Mouse (Mus musculus) ovary, postnatal 10 days (tissue): Measurements from ENCODE around the gene Rps11.
"Not testable (repeated sequence)": the region's sequence is repeated elsewhere in the genome, so short reads cannot be mapped to it uniquely, and the experiment has no call there.

Experiments
- DNase-seq: peaks from one replicate; pipeline ENCODE4 v3.0.0; 2022; ENCODE audit warnings: low spot score

Rps11 gene

GRCm38 (mm10) chr7:45124224-45125143 lies at the start of gene Rps11:
Gene Rps11, minus strand, starts transcription at chr7:45124439.
- peak; percentile 92 for DNase-seq

DNA sequence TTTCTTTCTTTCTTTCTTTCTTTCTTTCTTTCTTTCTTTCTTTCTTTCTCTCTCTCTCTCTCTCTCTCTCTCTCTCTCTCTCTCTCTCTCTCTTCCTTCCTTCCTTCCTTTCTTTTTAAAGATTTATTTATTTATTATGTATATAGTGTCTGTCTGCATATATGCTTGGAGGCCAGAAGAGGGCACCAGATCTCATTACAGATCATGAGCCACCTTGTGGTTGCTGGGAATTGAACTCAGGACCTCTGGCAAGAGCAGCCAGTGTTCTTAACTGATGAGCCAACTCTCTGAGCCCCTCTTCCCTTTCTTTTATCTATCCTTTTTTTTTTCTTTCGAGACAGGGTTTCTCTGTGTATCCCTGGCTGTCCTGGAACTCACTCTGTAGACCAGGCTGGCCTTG lies 49.5 kb upstream of the Rps11 start:
- DNase-seq, result not testable (repeated sequence)

- DNase-seq, result no peak
Observed at GRCm38 (mm10) chr7:45172974-45173373, 48.7 kb upstream of the Rps11 start.

- no peak for DNase-seq
Observed at GRCm38 (mm10) chr7:45169495-45169894, 45.3 kb upstream of the Rps11 start.

DNA sequence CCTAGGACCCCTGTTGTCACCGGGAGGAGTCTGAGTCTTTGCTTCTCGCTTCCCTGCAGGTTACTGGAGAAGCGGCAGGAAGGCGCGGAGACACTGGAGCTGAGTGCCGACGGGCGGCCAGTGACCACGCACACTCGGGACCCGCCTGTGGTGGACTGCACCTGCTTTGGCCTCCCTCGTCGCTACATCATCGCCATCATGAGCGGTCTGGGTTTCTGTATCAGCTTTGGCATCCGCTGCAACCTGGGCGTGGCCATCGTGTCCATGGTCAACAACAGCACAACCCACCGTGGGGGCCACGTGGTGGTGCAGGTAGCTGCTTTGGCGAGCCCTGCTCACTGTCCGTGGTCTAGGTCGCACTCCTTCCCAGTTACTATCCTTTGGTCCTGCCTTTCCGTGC lies 44.4 kb upstream of the Rps11 start:
- DNase-seq, result no peak

DNA sequence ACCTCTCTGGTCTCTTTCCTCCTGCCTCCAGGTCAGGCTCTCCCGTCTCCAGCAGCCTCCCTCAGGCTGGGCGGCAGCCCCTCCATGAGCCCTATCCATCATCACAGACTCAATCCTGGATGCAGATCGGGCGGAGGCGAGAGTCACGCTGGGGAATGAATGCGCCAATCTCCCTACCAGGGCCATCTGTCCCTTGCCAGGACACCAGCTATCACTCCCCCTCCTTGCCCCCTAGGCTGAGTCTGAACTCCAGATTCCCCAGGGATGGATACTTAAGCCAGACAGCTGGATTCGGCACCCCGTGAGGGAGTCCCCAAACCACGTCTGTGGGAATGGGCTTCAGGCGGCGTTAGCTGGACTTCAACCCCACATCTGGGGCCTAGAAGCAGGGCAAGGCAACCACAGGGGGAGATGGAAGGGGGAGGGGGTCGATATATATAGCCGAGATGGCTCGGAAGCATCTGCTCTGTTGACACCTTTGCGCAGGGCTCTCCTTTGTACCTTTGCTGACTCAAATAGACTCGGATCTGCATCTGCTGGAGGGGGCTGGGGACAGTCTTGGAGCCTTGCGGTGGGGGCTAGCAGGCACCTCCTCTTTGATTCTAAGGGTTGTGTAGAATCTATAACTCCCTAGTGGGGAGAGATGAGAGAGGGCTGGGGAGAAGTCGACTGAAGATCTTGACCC lies 43.7 kb upstream of the Rps11 start:
- no peak for DNase-seq

- DNase-seq, result no peak
Observed at GRCm38 (mm10) chr7:45166950-45167401, 42.7 kb upstream of the Rps11 start.

GRCm38 (mm10) chr7:45165701-45166100 lies 41.5 kb upstream of the Rps11 start:
- DNase-seq, result no peak

GRCm38 (mm10) chr7:45164833-45165232 lies 40.6 kb upstream of the Rps11 start:
- DNase-seq, result no peak

DNA sequence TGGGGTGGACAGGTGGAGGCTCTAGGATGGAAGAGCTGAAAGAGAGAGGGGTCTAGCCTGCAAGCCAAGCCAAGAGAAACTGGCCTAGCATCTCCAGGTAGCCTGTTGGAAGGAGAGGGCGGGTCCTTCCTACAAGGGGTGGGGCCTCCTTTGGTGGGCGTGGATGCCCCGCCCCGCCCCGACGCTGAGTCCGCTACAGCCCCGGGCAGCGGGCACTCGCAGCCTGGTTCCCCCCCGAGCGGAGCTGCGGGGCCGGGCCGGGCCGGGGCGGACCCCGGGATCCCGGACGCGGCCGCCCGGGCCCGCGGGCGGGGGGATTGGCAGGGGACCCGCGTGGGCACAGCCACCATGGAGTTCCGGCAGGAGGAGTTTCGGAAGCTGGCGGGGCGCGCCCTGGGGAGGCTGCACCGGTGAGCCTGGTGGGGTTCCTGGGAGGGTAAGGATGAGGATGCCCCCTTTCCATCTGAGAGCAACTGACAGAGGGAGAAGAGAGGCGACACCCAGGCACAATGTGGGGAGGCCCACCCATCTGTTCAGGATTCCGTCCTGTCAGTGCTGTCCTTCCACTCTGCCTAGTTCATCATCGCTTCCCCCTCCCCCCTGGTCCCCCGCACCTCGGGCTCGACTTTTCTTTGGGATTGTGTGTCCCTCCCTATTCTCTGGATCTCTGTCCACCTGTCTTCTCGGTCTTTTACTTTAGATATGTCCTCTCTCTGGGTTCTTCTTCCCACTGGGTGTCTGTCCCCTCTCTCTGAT lies 39.7 kb upstream of the Rps11 start, which contains the start of gene Slc17a7:
Slc17a7 (plus strand) TSS at position 215 of the 756 bp plus-strand sequence.
- no peak for DNase-seq

DNA sequence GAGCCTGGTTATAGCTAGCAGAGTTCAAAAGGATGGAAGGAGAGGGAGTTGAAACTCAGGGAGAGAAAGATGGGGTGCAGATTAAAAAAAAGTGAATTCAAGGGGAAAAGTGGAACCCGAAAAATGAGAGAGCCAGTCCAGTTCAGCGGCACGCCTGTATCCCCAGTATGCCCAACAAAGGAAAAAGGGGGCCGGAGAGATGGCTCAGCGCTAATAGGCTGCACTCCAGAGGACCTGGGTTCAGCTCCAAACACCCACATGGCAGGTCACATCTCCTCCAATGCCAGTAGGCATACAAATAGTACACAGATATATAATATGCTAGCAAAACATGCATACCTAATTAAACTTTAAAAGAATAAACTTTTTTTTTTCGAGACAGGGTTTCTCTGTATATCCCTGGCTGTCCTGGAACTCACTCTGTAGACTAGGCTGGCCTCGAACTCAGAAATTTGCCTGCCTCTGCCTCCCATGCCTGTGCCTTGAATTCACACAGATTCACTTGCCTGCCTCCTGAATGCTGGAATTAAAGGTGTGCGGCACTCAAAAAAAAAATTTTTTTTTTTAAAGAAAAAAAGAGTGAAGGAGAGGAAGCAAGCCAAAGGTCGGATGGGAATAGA lies 38.9 kb upstream of the Rps11 start:
- DNase-seq, result no peak

DNA sequence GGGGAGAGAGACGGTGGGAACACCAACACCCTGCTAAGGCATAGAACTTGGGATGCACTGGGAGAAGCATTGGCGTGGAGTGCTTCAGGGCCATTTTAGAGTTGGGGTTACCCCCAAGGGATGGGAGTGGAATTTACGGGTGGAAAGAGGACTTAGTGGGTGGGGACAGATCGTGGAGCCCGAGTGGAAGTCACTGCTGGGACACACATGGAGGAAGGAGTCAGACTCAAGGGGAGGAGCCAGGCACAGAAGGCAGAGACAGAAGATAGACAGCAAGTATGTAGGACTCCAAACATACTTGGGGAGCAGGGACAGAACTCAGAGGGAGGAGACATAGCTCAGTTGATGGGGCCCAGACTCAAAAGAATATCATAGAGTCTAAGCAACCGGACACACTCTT lies 38.3 kb upstream of the Rps11 start:
- no peak for DNase-seq

DNA sequence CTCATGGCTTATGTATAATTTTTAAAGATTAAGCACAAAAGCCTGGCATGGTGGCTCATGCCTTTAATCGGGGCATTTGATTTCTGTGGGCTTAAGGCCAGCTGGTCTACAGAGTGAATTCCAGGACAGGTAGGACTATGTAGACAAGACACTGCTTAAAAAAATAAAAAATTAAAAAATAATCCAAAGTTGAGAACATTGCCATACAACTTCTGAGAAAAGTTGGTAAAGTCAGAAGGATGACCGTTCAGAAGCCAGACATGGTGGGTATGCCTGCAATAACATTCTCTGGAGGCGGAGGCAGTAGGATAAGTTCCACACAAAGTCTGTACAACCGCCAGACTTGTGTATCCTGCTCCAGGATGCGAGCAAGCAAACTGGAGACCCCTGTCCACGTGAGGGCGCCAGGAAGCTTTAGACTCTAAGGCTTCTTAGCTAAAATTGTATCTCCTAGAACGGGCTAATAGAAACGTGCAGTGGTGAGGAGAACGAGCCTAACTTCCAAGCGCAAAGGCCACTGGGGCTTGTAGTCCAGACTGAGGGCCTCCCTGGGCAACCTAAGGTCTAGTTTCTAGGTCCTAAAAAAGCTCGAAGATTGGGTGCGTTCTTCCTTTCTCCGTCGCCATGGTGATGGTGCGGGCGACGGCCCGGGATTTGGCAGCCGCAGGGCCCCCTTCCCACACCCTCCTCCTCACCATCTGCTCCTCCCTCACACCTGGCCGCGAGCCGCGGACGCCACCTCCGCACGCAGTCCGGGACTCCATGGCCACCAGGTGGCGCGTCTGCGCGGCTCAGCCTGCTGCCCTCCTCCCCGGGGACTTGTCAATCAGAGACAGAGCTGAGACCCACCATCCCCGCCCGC lies 37.6 kb upstream of the Rps11 start:
- DNase-seq, result peak; percentile 87

- no peak for DNase-seq
Observed at GRCm38 (mm10) chr7:45160866-45161265, 36.6 kb upstream of the Rps11 start.

- DNase-seq, result no peak
Observed at GRCm38 (mm10) chr7:45160316-45160800, 36.1 kb upstream of the Rps11 start.

DNA sequence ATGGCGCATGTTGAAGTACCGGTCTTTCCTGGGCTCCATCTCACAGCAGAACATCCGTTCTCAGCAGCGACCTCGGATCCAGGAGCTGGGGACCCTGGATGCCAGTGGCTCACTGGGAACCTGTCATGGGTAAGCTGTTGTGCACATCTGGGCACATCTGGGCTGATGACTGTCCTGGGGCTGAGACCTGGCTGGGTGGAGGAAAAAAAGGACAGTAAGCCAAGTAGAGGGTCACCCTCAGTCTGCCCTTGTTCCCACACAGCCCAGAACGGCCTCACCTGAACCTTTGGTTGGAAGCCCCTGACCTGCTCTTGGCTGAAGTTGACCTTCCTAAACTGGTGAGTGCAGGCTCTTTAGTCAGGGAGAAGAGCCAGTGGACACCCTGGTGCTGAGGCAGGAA lies 34.8 kb upstream of the Rps11 start:
- no peak for DNase-seq

GRCm38 (mm10) chr7:45157459-45157858 lies 33.2 kb upstream of the Rps11 start:
- no peak for DNase-seq

DNA sequence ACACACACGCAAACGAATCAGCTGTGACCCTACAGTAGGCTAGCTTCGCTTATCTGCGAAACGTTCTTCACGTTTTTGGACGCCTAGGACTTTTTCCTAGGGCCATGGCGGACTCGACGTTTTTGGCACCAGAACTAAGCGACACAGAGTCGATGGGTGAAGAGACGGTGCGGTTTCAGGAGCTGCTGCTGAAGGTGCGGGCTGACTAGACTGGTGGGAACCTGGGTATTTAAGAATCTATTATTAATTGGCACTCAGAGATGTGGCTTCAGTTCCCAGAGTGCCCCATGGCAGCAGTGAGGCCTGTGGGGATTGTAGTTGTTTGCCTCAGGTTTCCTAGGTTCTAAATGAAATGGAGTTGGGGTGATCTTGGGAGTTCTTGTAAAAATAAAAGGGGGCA lies 32.0 kb upstream of the Rps11 start:
- no peak for DNase-seq

DNA sequence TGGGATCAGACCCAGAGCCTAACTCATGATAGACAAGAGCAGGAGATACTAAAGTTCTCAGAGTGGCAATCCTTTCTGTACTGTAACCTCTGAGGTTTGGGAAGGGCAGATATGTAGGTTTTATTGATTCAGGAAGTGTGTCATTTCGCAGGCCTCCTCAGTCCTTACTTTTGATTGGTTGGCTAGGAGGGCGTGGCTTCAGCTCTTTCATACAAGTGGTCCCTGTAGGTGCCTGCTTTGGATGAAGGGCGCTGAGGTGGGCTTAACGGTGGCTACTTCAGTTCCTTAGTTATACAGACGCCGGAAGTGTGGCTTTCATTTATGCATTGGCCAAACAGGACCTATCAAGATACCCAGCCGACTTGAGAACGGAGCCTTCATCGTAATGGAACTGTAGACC lies 31.4 kb upstream of the Rps11 start:
- DNase-seq, result no peak

DNA sequence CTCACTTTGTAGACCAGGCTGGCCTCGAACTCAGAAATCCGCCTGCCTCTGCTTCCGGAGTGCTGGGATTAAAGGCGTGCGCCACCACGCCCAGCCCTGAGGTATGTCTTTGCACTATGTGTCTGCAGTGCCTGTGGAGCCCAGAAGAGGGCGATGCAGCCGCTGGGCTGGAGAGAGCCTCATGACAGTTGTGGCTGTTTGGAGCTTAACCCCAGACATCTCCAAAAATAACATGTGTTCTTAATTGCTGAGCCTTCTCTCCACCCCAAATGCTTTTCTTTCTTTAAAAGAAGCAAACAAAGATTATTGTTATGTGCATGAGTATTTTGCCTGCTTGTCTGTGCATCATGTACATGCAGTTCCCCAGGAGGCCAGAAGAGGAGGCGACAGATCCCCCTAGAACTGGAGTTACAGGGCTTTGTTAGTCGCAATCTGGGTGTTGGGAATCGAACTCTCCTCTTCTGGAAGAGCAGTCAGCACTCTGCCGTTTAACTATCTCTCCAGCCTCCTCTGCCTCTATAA lies 30.8 kb upstream of the Rps11 start:
- DNase-seq, result peak; percentile 25
